Mouse (Mus musculus) small intestine, adult 2 months (tissue): Measurements from ENCODE around the gene Ccdc167.

Source experiments
- CTCF ChIP-seq: fragments of 200-500 bp; IDR thresholded peaks from 2 replicates; pipeline ENCODE4 v1.5.1; 2012; ENCODE audit warnings: low read depth, mild to moderate bottlenecking, control low read depth, inconsistent platforms, low read length, moderate library complexity, mixed read lengths; ENCODE audit not compliant: insufficient replicate concordance, insufficient read length; ENCODE audit errors: extremely low read depth
- POLR2A ChIP-seq: fragments of 200-500 bp; IDR thresholded peaks from 2 replicates; pipeline ENCODE4 v1.6.1; 2012; ENCODE audit warnings: low read depth, mild to moderate bottlenecking, control low read depth, inconsistent platforms, low read length, moderate library complexity

DNA sequence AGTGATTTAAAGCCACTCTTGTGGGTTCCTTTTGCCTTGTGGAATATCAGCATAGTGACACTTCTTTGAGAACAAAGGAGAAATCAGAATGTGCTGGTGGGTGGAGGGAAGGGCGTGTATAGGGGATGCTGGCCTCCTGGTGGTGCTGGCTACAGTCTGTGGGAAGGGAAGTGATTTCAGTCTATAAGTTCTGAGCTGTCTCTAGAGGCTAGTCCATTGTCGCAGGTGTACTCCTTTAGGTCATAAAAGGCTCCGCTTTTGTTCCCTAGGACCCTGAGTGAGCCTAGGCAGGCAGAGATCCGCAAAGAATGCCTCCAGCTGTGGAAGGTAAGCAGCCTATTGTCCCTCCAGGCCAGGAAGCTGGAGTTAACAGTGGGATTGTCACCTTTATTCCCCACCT is 22.3 kb downstream of the Ccdc167 start:
- TF ChIP-seq POLR2A = no peak
- TF ChIP-seq CTCF = no peak
